Mouse (Mus musculus): Measurements from ENCODE around the gene Tmem52.

GRCm38 (mm10) chr4:155510981-155511380 is 42.1 kb downstream of the Tmem52 start:
- no peak for TF ChIP-seq GATA1 (IDR thresholded peaks at IDR 0.05; ENCODE audit: low read length)
- TF ChIP-seq TAL1 (IDR thresholded peaks at IDR 0.05; ENCODE audit: low read length) = no peak

Measured in erythroblast, embryonic 14.5 days (primary cell).